ENCODE assay signal across 8 mouse cellular contexts in the genomic region with DNA sequence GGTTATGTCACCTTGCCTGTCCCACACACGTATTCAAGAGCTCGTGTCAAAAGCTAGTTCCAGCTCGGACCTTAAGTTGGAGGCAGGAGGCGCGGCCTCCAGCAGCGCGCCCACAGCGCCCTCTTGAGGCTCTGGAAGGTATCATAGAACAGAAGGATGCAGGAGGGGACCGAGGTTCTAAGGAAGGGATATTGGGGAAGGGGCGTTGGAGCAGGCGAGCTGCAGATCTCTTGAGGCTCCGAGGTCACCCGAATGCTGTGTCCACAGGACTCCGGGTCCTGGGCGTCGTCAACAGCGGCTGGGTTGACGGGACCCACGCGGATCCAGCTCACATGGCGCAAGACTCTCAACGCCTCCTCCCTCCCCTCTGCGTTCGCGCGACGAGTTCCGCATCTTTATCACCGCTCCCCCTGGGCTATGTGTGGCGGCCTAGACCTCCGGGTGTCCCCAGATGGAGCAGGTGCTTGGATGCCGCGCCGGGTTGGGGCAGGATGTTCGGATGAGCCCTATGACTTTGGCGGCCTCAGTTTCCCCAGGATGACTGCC. TPM values are rescaled to one million over a fixed set of nuclear protein-coding genes. Genes with fewer than 3 reads are reported as not detected.
DNase-seq lines count a peak whose midpoint lies in the region; ATAC-seq lines count a peak whose summit lies in the region.

No protein-coding gene starts in this region.

- peaks cover 2% of the 10 kb centered on the region; the same call in 1 of the 2 replicates for H3K4me1 ChIP-seq in hindbrain, embryonic 16.5 days (ENCODE audit: control insufficient read depth, insufficient read depth, low read depth, low read length)

- 0 out of 2 replicates have a peak, but pooled peaks cover 4% of the 10 kb centered on the region for H3K27me3 ChIP-seq in hindbrain, embryonic 16.5 days (replicated peaks; ENCODE audit: control insufficient read depth, insufficient read depth, low read length)

- H3K27ac ChIP-seq in hindbrain, embryonic 16.5 days (ENCODE audit: low read depth, low read length) = no peak overlapping the region

- H3K9me3 ChIP-seq in hindbrain, embryonic 16.5 days (ENCODE audit: control insufficient read depth, low read length) = no peaks in the 10 kb centered on the region

- peak; percentile 92 for DNase-seq in R1 (ENCODE audit: low read depth, low spot score)
- DNase-seq in cerebellum, adult 8-10 months = peak; percentile 48
- peak; percentile 67 to 75 for DNase-seq in left cerebral cortex, adult 18-20 months (ENCODE audit: low spot score in 2 of 2)
- peak; percentile 74 for DNase-seq in right cerebral cortex, postnatal 14 days
- peak; percentile 86 for DNase-seq in yolk sac, embryonic 10.5 days (ENCODE audit: low spot score)

- H3K4me2 ChIP-seq in hindbrain, embryonic 16.5 days (ENCODE audit: low read length) = peak overlapping the region; percentile 96

- H3K36me3 ChIP-seq in hindbrain, embryonic 16.5 days (ENCODE audit: control insufficient read depth, insufficient read depth, low read length) = no peaks in the 10 kb centered on the region

- H3K9ac ChIP-seq in hindbrain, embryonic 16.5 days (ENCODE audit: low read depth, low read length) = peak overlapping the region; percentile 74

- peak; percentile 81 for ATAC-seq in frontal cortex, adult (ENCODE audit: low TSS enrichment)
- ATAC-seq in hindbrain, embryonic 16.5 days = peak; percentile 76
- ATAC-seq in megakaryocyte, adult 5-6 weeks (ENCODE audit: poor library complexity, severe bottlenecking) = peak; percentile 84

- under 1% methylated on average over 36 of the region's 36 CpGs for WGBS in hindbrain, embryonic 16.5 days

- H3K4me3 ChIP-seq in hindbrain, embryonic 16.5 days (ENCODE audit: low read length) = peak overlapping the region; percentile 52

RNA-seq across cellular contexts. Expression of a gene that starts 50.8 kb away (rescaled TPM):
- polyA plus RNA-seq in hindbrain, embryonic 16.5 days (2015; fragmentation: Nextera tagmentation; extraction: Ambion mirVana) = 5.8 and 7.1 TPM in 2 replicates
- 10 to 100 TPM; 44.8 to 45.0 TPM for total RNA-seq in left cerebral cortex, adult 18-20 months (2021)
- total RNA-seq in megakaryocyte, adult 5-6 weeks (2015) = not detected in 2 replicates
- not detected in 2 replicates for total RNA-seq in megakaryocyte, adult 5-6 weeks (2017)

Comparison
In these comparisons a context has a peak if more than half of its experiments do, and no peak if none do; other contexts are left out.
1. RNA of a gene that starts 50.8 kb away (total RNA-seq): 44.8 to 45.0 TPM in left cerebral cortex, adult 18-20 months; not detected in megakaryocyte, adult 5-6 weeks; every median in the first group is over 10 times any median in the second.
2. Peak in every context shown above with its lines, with median percentiles within 50 percentile points of each other: DNase-seq and ATAC-seq.